Comparison of ENCODE assay signal across 11 mouse cellular contexts in the genomic region with DNA sequence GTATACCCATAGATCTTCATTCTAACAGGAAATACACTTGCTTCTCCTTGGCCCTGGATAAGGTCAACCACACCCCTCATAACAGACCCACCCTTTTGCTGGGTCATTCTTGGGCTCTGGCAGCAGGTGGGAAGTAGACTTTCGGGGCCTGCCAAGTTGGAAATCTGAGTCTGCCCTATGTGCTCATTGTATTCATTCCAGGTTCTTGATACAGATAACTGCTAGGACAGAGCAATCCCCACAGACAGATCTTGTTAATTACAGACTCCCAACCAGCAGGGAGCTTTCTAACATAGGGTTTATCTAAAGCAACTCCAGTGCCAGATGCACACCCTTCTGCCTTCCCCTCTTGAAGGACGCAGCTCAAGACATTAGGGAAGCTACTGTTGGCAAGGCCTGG. TPM values are rescaled to one million over a fixed set of nuclear protein-coding genes. Genes with fewer than 3 reads are reported as not detected.
A peak's percentile ranks its signal among the peaks of the same experiment; 100 is the strongest.
DNase-seq lines count a peak whose midpoint lies in the region; ATAC-seq and TF ChIP-seq lines count a peak whose summit lies in the region.
"Had no signal": no experiment of that assay in that cellular context is flagged by ENCODE, and none has a peak within 500 bp of the region (broad histone marks: within the 10 kb centered on the region; RNA-seq: fewer than 3 reads in every experiment).

No protein-coding gene starts in this region.

- no peaks in the 10 kb centered on the region for H3K36me3 ChIP-seq in hindbrain, embryonic 15.5 days
- H3K36me3 ChIP-seq in hindbrain, embryonic 11.5 days (ENCODE audit: control insufficient read depth, insufficient read depth, low read length), result no peaks in the 10 kb centered on the region
- peaks cover 12% of the 10 kb centered on the region for H3K36me3 ChIP-seq in heart, adult 2 months (ENCODE audit: control insufficient read depth, insufficient read depth, low read length)
- H3K36me3 ChIP-seq in liver, postnatal 0 days (replicated peaks; ENCODE audit: insufficient read depth, low read length), result no peaks in the 10 kb centered on the region

- ATAC-seq in hindbrain, embryonic 15.5 days (ENCODE audit: low FRiP score, low read depth), result no peak
- no peak for ATAC-seq in hindbrain, embryonic 11.5 days (ENCODE audit: low FRiP score)
- ATAC-seq in liver, postnatal 0 days, result peak; percentile 93
- ATAC-seq: Patski had no signal

- TF ChIP-seq POLR2A in heart, adult 2 months (IDR thresholded peaks at IDR 0.05; ENCODE audit: insufficient read depth, low read depth, low read length), result no peak

- H3K4me3 ChIP-seq in hindbrain, embryonic 15.5 days, result no peak overlapping the region
- H3K4me3 ChIP-seq in hindbrain, embryonic 11.5 days (ENCODE audit: low read depth, low read length), result no peak overlapping the region
- H3K4me3 ChIP-seq in heart, adult 2 months, result no peak overlapping the region
- H3K4me3 ChIP-seq in liver, postnatal 0 days (ENCODE audit: low read depth, low read length), result no peak overlapping the region

- WGBS in hindbrain, embryonic 15.5 days, result 63% methylated on average over 2 of the region's 2 CpGs
- 78% methylated on average over 2 of the region's 2 CpGs for WGBS in hindbrain, embryonic 11.5 days
- WGBS in heart, adult 2 months, result 11% methylated on average over 2 of the region's 2 CpGs
- 48% methylated on average over 2 of the region's 2 CpGs for WGBS in liver, postnatal 0 days (ENCODE audit: insufficient replicate concordance)

- DNase-seq in hindbrain, embryonic 11.5 days (ENCODE audit: low spot score), result no peak
- DNase-seq in ZHBTc4 (ENCODE audit: low read depth, low spot score), result peak; percentile 54
- DNase-seq in heart, adult 2 months, result peak; percentile 29 to 48
- DNase-seq in liver, postnatal 0 days, result peak; percentile 39
- no peak for DNase-seq in thymus, postnatal 36 days
- no peak for DNase-seq in frontal cortex, adult 2 months (ENCODE audit: extremely low spot score in 1 of 2, low spot score in 1 of 2)
- no peak for DNase-seq in retina, embryonic 14.5 days (ENCODE audit: low spot score)
- DNase-seq: layer of hippocampus, postnatal 36 days; thymus, postnatal 14 days had no signal

- peaks cover 2% of the 10 kb centered on the region for H3K79me2 ChIP-seq in heart, adult 2 months (replicated peaks; ENCODE audit: control insufficient read depth, insufficient read depth, low read length)

- no peak overlapping the region for H3K4me2 ChIP-seq in hindbrain, embryonic 15.5 days
- H3K4me2 ChIP-seq in hindbrain, embryonic 11.5 days (replicated peaks; ENCODE audit: low read depth, low read length), result no peak overlapping the region
- peak overlapping the region; percentile 50 for H3K4me2 ChIP-seq in liver, postnatal 0 days (ENCODE audit: low read depth, low read length)

- TF ChIP-seq CTCF in heart, adult 2 months (IDR thresholded peaks at IDR 0.05), result no peak
- no peak for TF ChIP-seq CTCF in liver, postnatal 0 days (IDR thresholded peaks at IDR 0.05; ENCODE audit: low read depth)

- TF ChIP-seq EP300 in heart, adult 2 months (IDR thresholded peaks at IDR 0.05; ENCODE audit: insufficient read depth, low read depth, low read length), result no peak
- 0 out of 2 replicates have a peak, but pooled peaks have one; percentile 29 for TF ChIP-seq EP300 in liver, postnatal 0 days (IDR thresholded peaks at IDR 0.05; ENCODE audit: low read depth)

- intact Hi-C loops in heart, adult 2 months (cut with DNase I), result no loop called here

- H3K9ac ChIP-seq in hindbrain, embryonic 15.5 days, result no peak overlapping the region
- no peak overlapping the region for H3K9ac ChIP-seq in hindbrain, embryonic 11.5 days (ENCODE audit: low read depth, low read length)
- no peak overlapping the region for H3K9ac ChIP-seq in heart, adult 2 months (ENCODE audit: low read depth, low read length)
- no peak overlapping the region for H3K9ac ChIP-seq in liver, postnatal 0 days (replicated peaks)

- no peaks in the 10 kb centered on the region for H3K27me3 ChIP-seq in hindbrain, embryonic 15.5 days
- no peaks in the 10 kb centered on the region for H3K27me3 ChIP-seq in hindbrain, embryonic 11.5 days (ENCODE audit: control insufficient read depth, insufficient read depth, low read length)
- H3K27me3 ChIP-seq in heart, adult 2 months (ENCODE audit: control insufficient read depth, insufficient read depth, low read length), result no peaks in the 10 kb centered on the region
- no peaks in the 10 kb centered on the region for H3K27me3 ChIP-seq in liver, postnatal 0 days (ENCODE audit: insufficient read depth, low read length)
- H3K27me3 ChIP-seq: Patski had no signal

- H3K4me1 ChIP-seq in hindbrain, embryonic 15.5 days (replicated peaks), result 0 out of 2 replicates have a peak, but pooled peaks cover 1% of the 10 kb centered on the region
- H3K4me1 ChIP-seq in hindbrain, embryonic 11.5 days (replicated peaks; ENCODE audit: control insufficient read depth, insufficient read depth, low read length), result no peaks in the 10 kb centered on the region
- peaks cover 6% of the 10 kb centered on the region; the same call in 1 of the 2 replicates for H3K4me1 ChIP-seq in heart, adult 2 months (ENCODE audit: control insufficient read depth, insufficient read depth, low read length)
- peaks cover 14% of the 10 kb centered on the region for H3K4me1 ChIP-seq in liver, postnatal 0 days (ENCODE audit: insufficient read depth)

- H3K9me3 ChIP-seq in hindbrain, embryonic 15.5 days, result no peaks in the 10 kb centered on the region
- no peaks in the 10 kb centered on the region for H3K9me3 ChIP-seq in hindbrain, embryonic 11.5 days (ENCODE audit: control insufficient read depth, low read length)
- no peaks in the 10 kb centered on the region for H3K9me3 ChIP-seq in liver, postnatal 0 days (ENCODE audit: low read length)

- 0 out of 2 replicates have a peak overlapping the region, but pooled peaks have one; percentile 1 for H3K27ac ChIP-seq in hindbrain, embryonic 15.5 days (replicated peaks)
- H3K27ac ChIP-seq in hindbrain, embryonic 11.5 days (ENCODE audit: low read depth, low read length), result no peak overlapping the region
- peak overlapping the region; percentile 70 for H3K27ac ChIP-seq in heart, adult 2 months
- peak overlapping the region; percentile 69 for H3K27ac ChIP-seq in liver, postnatal 0 days (ENCODE audit: low read depth)

RNA-seq across cellular contexts. Expression of gene Ndrg3, which starts 9.0 kb away (rescaled TPM):
- polyA plus RNA-seq in hindbrain, embryonic 15.5 days (2015; fragmentation: Nextera tagmentation; extraction: Ambion mirVana), result 135 and 141 TPM in 2 replicates
- 48.2 and 50.2 TPM in 2 replicates for polyA plus RNA-seq in hindbrain, embryonic 11.5 days (2014; fragmentation: Nextera tagmentation; extraction: Ambion mirVana)
- 10 to 100 TPM; 19.8 to 23.6 TPM for total RNA-seq in heart, adult 2 months (2021)
- polyA plus RNA-seq in heart, adult 2 months (2012; rRNA removed), result 21.5 and 33.5 TPM in 2 replicates
- 10.0 and 11.3 TPM in 2 replicates for polyA plus RNA-seq in liver, postnatal 0 days (2015; fragmentation: Nextera tagmentation; extraction: Ambion mirVana)
- 439 and 512 TPM in 2 replicates for polyA plus RNA-seq in frontal cortex, adult 2 months (2012; rRNA removed)

RNA-seq across cellular contexts. Expression of gene Dsn1, which starts 24.1 kb away (rescaled TPM):
- polyA plus RNA-seq in hindbrain, embryonic 15.5 days (2015; fragmentation: Nextera tagmentation; extraction: Ambion mirVana), result 11.0 and 13.2 TPM in 2 replicates
- polyA plus RNA-seq in hindbrain, embryonic 11.5 days (2014; fragmentation: Nextera tagmentation; extraction: Ambion mirVana), result 42.1 and 44.7 TPM in 2 replicates
- 1 to 10 TPM; 1.3 to 1.8 TPM for total RNA-seq in heart, adult 2 months (2021)
- polyA plus RNA-seq in heart, adult 2 months (2012; rRNA removed), result 0.70 and 2.0 TPM in 2 replicates
- polyA plus RNA-seq in liver, postnatal 0 days (2015; fragmentation: Nextera tagmentation; extraction: Ambion mirVana), result 12.4 and 14.0 TPM in 2 replicates
- polyA plus RNA-seq in frontal cortex, adult 2 months (2012; rRNA removed), result 6.6 and 7.3 TPM in 2 replicates

Comparison
In these comparisons a context has a peak if more than half of its experiments do, and no peak if none do; other contexts are left out.
1. DNase-seq: peak in ZHBTc4 (single experiment), heart, adult 2 months (2 of 2) and liver, postnatal 0 days (single experiment); none in hindbrain, embryonic 11.5 days (single experiment), thymus, postnatal 36 days (0 of 2), frontal cortex, adult 2 months (0 of 2) and retina, embryonic 14.5 days (single experiment).